Mouse (Mus musculus): ENCODE results near the gene Cnn3. TPM values are rescaled to one million over a fixed set of nuclear protein-coding genes. Genes with fewer than 3 reads are reported as not detected.

Cnn3 gene
- polyA plus RNA-seq, 1 experiment, result 2.6 TPM

- H3K9me3 ChIP-seq, result no peaks in the 10 kb centered on the region
- peaks cover 36% of the 10 kb centered on the region for H3K4me1 ChIP-seq
- TF ChIP-seq GATA1 (IDR thresholded peaks at IDR 0.05; ENCODE audit: borderline replicate concordance, low read length), result no peak
- H3K27me3 ChIP-seq (replicated peaks), result peaks cover 28% of the 10 kb centered on the region
- no peaks in the 10 kb centered on the region for H3K36me3 ChIP-seq (replicated peaks; ENCODE audit: low read length)
- no peak overlapping the region for H3K4me3 ChIP-seq (replicated peaks)
Observed at GRCm38 (mm10) chr3:121430289-121430936, 4.1 kb downstream of the Cnn3 start.

GRCm38 (mm10) chr3:121433359-121433758, 7.1 kb downstream of the Cnn3 start:
- H3K4me1 ChIP-seq, result peaks cover 28% of the 10 kb centered on the region
- no peaks in the 10 kb centered on the region for H3K36me3 ChIP-seq (replicated peaks; ENCODE audit: low read length)
- peaks cover 6% of the 10 kb centered on the region for H3K27me3 ChIP-seq (replicated peaks)
- TF ChIP-seq FLI1 (IDR thresholded peaks at IDR 0.05; ENCODE audit: low read length), result no peak
- no peak for TF ChIP-seq GATA1 (IDR thresholded peaks at IDR 0.05; ENCODE audit: borderline replicate concordance, low read length)
- no peak overlapping the region for H3K4me3 ChIP-seq (replicated peaks)
- no peaks in the 10 kb centered on the region for H3K9me3 ChIP-seq

- no peak for TF ChIP-seq FLI1 (IDR thresholded peaks at IDR 0.05; ENCODE audit: low read length)
- Histone ChIP-seq H3K4me1 (peaks cover 28% of the 10 kb centered on the region), H3K36me3 (replicated peaks; ENCODE audit: low read length) (no peaks in the 10 kb centered on the region), H3K9me3 (no peaks in the 10 kb centered on the region), H3K27me3 (replicated peaks) (peaks cover 4% of the 10 kb centered on the region), H3K4me3 (replicated peaks) (no peak overlapping the region)
Observed at GRCm38 (mm10) chr3:121433968-121434533, 7.8 kb downstream of the Cnn3 start.

DNA sequence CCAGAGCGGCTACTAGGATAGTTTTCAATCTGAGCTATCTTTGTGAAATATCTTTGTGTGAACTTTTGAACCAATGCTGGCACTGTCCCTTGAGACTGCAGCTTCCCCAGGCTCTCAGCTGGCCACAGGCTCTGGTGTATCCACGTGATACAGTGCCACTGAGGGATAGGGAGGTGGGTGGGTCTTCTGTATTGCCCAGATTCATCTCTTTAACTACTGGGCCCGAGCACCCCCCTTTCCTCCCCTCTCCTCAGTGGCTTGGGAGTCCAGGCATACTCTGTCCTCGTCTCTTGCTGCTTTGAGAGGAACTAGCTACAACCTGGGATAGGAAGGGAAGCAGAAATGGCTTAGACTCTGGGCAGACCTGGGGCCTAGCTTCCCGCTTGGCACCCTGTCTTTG, 9.0 kb downstream of the Cnn3 start:
- Histone ChIP-seq H3K27me3 (replicated peaks) (peaks cover 2% of the 10 kb centered on the region), H3K4me3 (replicated peaks) (no peak overlapping the region), H3K36me3 (replicated peaks; ENCODE audit: low read length) (no peaks in the 10 kb centered on the region), H3K9me3 (no peaks in the 10 kb centered on the region), H3K4me1 (peaks cover 28% of the 10 kb centered on the region)
- TF ChIP-seq GATA1 (IDR thresholded peaks at IDR 0.05; ENCODE audit: borderline replicate concordance, low read length) (no peak), FLI1 (IDR thresholded peaks at IDR 0.05; ENCODE audit: low read length) (no peak)

GRCm38 (mm10) chr3:121437070-121437469, 10.8 kb downstream of the Cnn3 start:
- H3K27me3 ChIP-seq (replicated peaks), result peaks cover 2% of the 10 kb centered on the region
- H3K9me3 ChIP-seq, result no peaks in the 10 kb centered on the region
- TF ChIP-seq FLI1 (IDR thresholded peaks at IDR 0.05; ENCODE audit: low read length), result no peak
- no peak for TF ChIP-seq GATA1 (IDR thresholded peaks at IDR 0.05; ENCODE audit: borderline replicate concordance, low read length)
- H3K4me3 ChIP-seq (replicated peaks), result no peak overlapping the region
- no peaks in the 10 kb centered on the region for H3K36me3 ChIP-seq (replicated peaks; ENCODE audit: low read length)
- H3K4me1 ChIP-seq, result peaks cover 26% of the 10 kb centered on the region

DNA sequence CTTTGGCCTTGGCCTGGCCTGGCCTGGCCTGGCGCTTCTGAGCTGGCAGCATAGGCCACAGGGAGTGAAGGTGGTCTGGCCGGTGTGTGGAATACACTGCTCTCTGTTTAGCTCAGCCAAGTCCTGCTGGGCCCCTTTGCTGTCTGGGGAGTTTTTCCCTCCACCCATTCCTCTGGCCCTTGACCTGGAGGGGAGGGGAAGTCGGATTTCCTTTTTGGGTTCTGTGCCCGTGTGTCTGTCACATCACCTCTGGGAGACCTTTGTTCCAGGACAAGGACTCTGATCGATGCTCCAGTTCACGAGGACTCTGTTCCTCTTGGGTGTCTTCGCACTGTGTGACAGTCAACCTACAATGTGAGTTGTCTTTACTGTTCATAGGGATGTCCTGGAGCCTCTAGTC, 11.7 kb downstream of the Cnn3 start:
- no peaks in the 10 kb centered on the region for H3K9me3 ChIP-seq
- H3K4me3 ChIP-seq (replicated peaks), result no peak overlapping the region
- H3K4me1 ChIP-seq, result peaks cover 35% of the 10 kb centered on the region
- peaks cover 4% of the 10 kb centered on the region for H3K36me3 ChIP-seq (replicated peaks; ENCODE audit: low read length)
- peaks cover 2% of the 10 kb centered on the region for H3K27me3 ChIP-seq (replicated peaks)
- no peak for TF ChIP-seq FLI1 (IDR thresholded peaks at IDR 0.05; ENCODE audit: low read length)
- no peak for TF ChIP-seq GATA1 (IDR thresholded peaks at IDR 0.05; ENCODE audit: borderline replicate concordance, low read length)

DNA sequence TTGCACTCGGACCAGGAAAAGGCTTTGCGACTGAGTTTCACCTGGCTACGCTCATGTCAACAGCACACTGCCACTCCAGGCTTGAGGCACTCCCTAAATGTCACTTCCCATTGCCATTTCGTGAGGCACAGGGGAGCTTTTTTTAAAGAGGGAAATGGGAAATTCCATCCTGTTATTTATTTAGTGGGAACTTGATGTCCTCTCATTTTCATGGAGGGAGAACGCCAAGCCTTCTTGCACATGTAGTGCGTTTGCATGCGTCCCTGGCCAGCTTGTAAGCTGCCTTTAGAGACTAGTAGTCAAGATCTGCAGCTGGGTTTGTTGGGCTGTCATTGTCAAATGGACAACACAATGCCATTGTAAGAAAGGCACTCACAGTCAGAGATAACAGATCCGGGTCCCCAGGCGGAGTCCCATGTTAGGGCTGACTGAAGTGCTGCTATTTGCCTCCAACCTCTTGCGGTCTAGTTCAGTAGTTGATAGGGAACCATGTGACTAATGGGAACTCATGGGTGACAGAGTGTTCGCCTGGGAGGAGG, 13.4 kb downstream of the Cnn3 start:
- no peak for TF ChIP-seq FLI1 (IDR thresholded peaks at IDR 0.05; ENCODE audit: low read length)
- TF ChIP-seq GATA1 (IDR thresholded peaks at IDR 0.05; ENCODE audit: borderline replicate concordance, low read length), result no peak
- Histone ChIP-seq H3K4me1 (peaks cover 40% of the 10 kb centered on the region), H3K4me3 (replicated peaks) (no peak overlapping the region), H3K9me3 (no peaks in the 10 kb centered on the region), H3K27me3 (replicated peaks) (peaks cover 2% of the 10 kb centered on the region), H3K36me3 (replicated peaks; ENCODE audit: low read length) (peaks cover 5% of the 10 kb centered on the region)

DNA sequence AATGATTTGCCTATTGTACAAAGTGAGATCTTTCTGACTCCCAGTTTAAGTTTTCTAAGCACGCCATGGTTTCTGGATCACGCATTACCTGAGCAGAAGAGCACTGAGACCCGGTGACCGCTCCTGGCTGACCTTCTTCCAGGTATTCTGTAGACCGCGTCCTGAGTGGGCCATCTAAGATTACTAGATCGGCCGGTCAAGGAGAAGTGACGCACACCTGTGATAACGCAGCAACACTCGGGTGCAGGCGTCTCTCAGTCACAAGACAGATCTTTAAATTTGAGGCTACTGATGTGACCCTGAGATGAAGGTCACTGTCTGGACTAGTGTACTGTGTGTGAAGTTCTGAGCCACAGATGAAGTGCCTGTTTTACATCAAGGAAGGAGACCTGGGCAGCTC, 15.2 kb downstream of the Cnn3 start:
- H3K4me3 ChIP-seq (replicated peaks), result no peak overlapping the region
- H3K36me3 ChIP-seq (replicated peaks; ENCODE audit: low read length), result peaks cover 5% of the 10 kb centered on the region
- H3K9me3 ChIP-seq, result no peaks in the 10 kb centered on the region
- TF ChIP-seq FLI1 (IDR thresholded peaks at IDR 0.05; ENCODE audit: low read length) (no peak), GATA1 (IDR thresholded peaks at IDR 0.05; ENCODE audit: borderline replicate concordance, low read length) (no peak)
- H3K4me1 ChIP-seq, result peaks cover 39% of the 10 kb centered on the region
- H3K27me3 ChIP-seq (replicated peaks), result peaks cover 2% of the 10 kb centered on the region

DNA sequence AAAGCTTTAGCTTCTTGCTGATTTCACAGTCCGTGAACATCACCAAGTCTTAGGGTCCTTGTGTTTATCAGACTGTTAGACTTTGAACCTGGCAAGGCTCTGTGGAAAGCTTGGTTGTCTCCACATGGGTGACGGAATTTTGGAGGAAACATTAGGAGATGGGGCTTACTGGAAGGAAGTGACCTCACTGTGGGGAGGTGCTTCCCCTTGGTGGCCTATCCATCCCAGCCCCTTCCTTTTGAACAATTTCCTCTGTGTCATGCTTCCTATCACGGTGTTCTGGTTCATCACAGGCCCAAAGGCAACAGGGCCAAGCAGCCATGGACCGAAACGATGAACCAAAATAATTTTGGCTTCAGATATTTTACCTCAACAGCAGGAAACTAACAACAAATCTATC, 16.0 kb downstream of the Cnn3 start:
- no peak for TF ChIP-seq FLI1 (IDR thresholded peaks at IDR 0.05; ENCODE audit: low read length)
- TF ChIP-seq GATA1 (IDR thresholded peaks at IDR 0.05; ENCODE audit: borderline replicate concordance, low read length), result no peak
- Histone ChIP-seq H3K9me3 (no peaks in the 10 kb centered on the region), H3K4me3 (replicated peaks) (no peak overlapping the region), H3K4me1 (peaks cover 35% of the 10 kb centered on the region), H3K27me3 (replicated peaks) (peaks cover 2% of the 10 kb centered on the region), H3K36me3 (replicated peaks; ENCODE audit: low read length) (peaks cover 5% of the 10 kb centered on the region)

- H3K9me3 ChIP-seq, result no peaks in the 10 kb centered on the region
- peaks cover 30% of the 10 kb centered on the region for H3K4me1 ChIP-seq
- TF ChIP-seq FLI1 (IDR thresholded peaks at IDR 0.05; ENCODE audit: low read length) (no peak), GATA1 (IDR thresholded peaks at IDR 0.05; ENCODE audit: borderline replicate concordance, low read length) (no peak)
Observed at GRCm38 (mm10) chr3:121443861-121444271, 17.6 kb downstream of the Cnn3 start.

More at GRCm38 (mm10) chr3:121443861-121444271, 17.6 kb downstream of the Cnn3 start:
- peaks cover 5% of the 10 kb centered on the region for H3K36me3 ChIP-seq (replicated peaks; ENCODE audit: low read length)
- H3K27me3 ChIP-seq (replicated peaks), result no peaks in the 10 kb centered on the region
- H3K4me3 ChIP-seq (replicated peaks), result no peak overlapping the region
